Mouse (Mus musculus) kidney, embryonic 16.5 days (tissue): ENCODE data around the gene Abi3bp. TPM values are rescaled to one million over a fixed set of nuclear protein-coding genes. Genes with fewer than 3 reads are reported as not detected.
A peak's percentile ranks its signal among the peaks of the same experiment; 100 is the strongest.

Experiments
- ATAC-seq: fragments of 200-750 bp; cut with Nextera tagmentation; 2 replicates; pipeline ENCODE4 v1.8.0; 2017; ENCODE audit warnings: moderate TSS enrichment; ENCODE audit not compliant: low FRiP score, low TSS enrichment
- H3K27ac ChIP-seq: fragments of 300-500 bp; sonication (generic); 2 replicates; pipeline ENCODE4 v1.5.1; 2014; ENCODE audit warnings: low read length
- H3K27me3 ChIP-seq: fragments of 300-500 bp; sonication (generic); 2 replicates; pipeline ENCODE4 v1.6.1; 2014; ENCODE audit warnings: low read length, control low read depth, mixed read lengths; ENCODE audit not compliant: insufficient read depth
- H3K36me3 ChIP-seq: fragments of 300-500 bp; sonication (generic); 2 replicates; pipeline ENCODE4 v1.6.1; 2014; ENCODE audit warnings: low read length, control low read depth, mixed read lengths; ENCODE audit not compliant: insufficient read depth
- H3K4me1 ChIP-seq: fragments of 300-500 bp; sonication (generic); 2 replicates; pipeline ENCODE4 v1.6.1; 2014; ENCODE audit warnings: low read length, control low read depth, mixed read lengths; ENCODE audit not compliant: insufficient read depth
- H3K4me2 ChIP-seq: fragments of 300-500 bp; sonication (generic); replicated peaks from 2 replicates; pipeline ENCODE4 v1.6.1; 2014; ENCODE audit warnings: low read depth, low read length
- H3K4me3 ChIP-seq: fragments of 300-500 bp; sonication (generic); 2 replicates; pipeline ENCODE4 v1.5.1; 2014; ENCODE audit warnings: mild to moderate bottlenecking, low read length
- H3K9ac ChIP-seq: fragments of 300-500 bp; sonication (generic); replicated peaks from 2 replicates; pipeline ENCODE4 v1.6.1; 2014; ENCODE audit warnings: low read length
- H3K9me3 ChIP-seq: fragments of 300-500 bp; sonication (generic); 2 replicates; pipeline ENCODE4 v1.6.1; 2016; ENCODE audit warnings: low read length, control low read depth
- WGBS: fragments of 180-500 bp; shearing (Covaris S2); extraction: QIAGEN DNeasy Blood & Tissue Kit; methylation state at CpG from one replicate; pipeline ENCODE4 v1.1.7; 2014; 5-methylcytosine and 5-hydroxymethylcytosine counted together
- polyA plus RNA-seq: library from polyadenylated mRNA; unstranded; fragments of >200 nt; fragmentation: Nextera tagmentation; extraction: Ambion mirVana; gene quantifications from 2 replicates; pipeline ENCODE4 v1.2.1, GENCODE M21; 2015

Gene Abi3bp
- 3.8 and 4.2 TPM in 2 replicates for polyA plus RNA-seq

GRCm38 (mm10) chr16:56477677-56478574 is at the start of gene Abi3bp:
Gene Abi3bp, plus strand, starts transcription at chr16:56477878.
- WGBS, result 6% methylated on average over 11 of the region's 11 CpGs
- peak within 1 kb of the TSS; percentile 13; the same call in 1 of the 2 replicates for H3K27ac ChIP-seq
- H3K4me2 ChIP-seq, result peak within 1 kb of the TSS; percentile 57
- H3K4me1 ChIP-seq, result peaks cover 9% of the 10 kb centered on the region
- no peaks in the 10 kb centered on the region for H3K9me3 ChIP-seq
- peak; percentile 93 for ATAC-seq
- H3K9ac ChIP-seq, result peak within 1 kb of the TSS; percentile 6; the same call in 1 of the 2 replicates
- peak within 1 kb of the TSS; percentile 44 for H3K4me3 ChIP-seq
- H3K27me3 ChIP-seq, result no peaks in the 10 kb centered on the region
- H3K36me3 ChIP-seq, result no peaks in the 10 kb centered on the region

GRCm38 (mm10) chr16:56435293-56436185 is 42.1 kb upstream of the Abi3bp start:
- no peaks in the 10 kb centered on the region for H3K9me3 ChIP-seq
- no peak overlapping the region for H3K4me3 ChIP-seq
- H3K27me3 ChIP-seq, result no peaks in the 10 kb centered on the region
- ATAC-seq, result no peak
- no peak overlapping the region for H3K9ac ChIP-seq
- no peaks in the 10 kb centered on the region for H3K36me3 ChIP-seq
- WGBS, result 80% methylated on average over 4 of the region's 4 CpGs
- H3K27ac ChIP-seq, result no peak overlapping the region
- H3K4me1 ChIP-seq, result no peaks in the 10 kb centered on the region
- no peak overlapping the region for H3K4me2 ChIP-seq

DNA sequence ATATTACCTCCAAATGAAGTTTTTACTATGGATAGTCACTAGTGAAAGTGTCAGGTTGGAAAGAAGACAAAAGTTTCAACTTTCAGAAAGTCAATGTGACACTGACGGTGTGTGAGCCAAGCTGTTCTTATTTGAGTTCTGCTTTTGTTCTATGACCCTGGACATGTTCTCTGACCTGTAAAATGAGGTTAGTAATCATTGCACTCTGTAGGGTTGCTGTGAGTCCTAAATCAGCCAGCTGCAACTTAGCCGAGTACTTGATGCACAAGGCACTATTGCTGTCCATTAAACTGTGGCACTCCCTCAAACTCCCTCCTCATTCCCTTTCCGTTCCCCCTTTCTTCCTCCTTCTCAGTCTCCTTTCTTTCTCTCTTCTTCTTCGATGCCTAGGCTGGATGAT is 37.4 kb upstream of the Abi3bp start:
- ATAC-seq, result peak; percentile 84
- no peaks in the 10 kb centered on the region for H3K4me1 ChIP-seq
- no peaks in the 10 kb centered on the region for H3K9me3 ChIP-seq
- no peaks in the 10 kb centered on the region for H3K27me3 ChIP-seq
- H3K4me2 ChIP-seq, result no peak overlapping the region
- H3K4me3 ChIP-seq, result no peak overlapping the region
- no peak overlapping the region for H3K27ac ChIP-seq
- whole genome bisulfite sequencing, result 29% methylated on average over 4 of the region's 4 CpGs
- no peaks in the 10 kb centered on the region for H3K36me3 ChIP-seq
- no peak overlapping the region for H3K9ac ChIP-seq

DNA sequence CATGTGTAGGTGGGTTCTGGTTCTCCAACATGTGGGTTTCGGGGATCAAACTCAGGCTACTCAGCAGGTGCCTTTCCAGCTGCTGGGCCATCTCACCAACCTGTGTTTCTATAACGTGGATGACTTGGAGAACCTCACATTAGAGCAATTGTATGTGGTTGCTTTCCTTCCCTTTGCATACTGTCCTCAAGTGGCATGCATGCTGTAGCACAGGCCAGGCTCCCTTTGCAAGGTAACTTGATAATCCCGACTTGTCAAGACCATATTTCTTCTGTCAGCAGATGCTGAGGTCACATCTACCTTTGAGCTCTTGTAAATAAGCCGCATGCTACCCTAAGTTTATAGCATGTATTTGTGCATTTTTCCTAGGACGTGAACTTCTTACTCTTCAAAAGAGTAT is 36.6 kb upstream of the Abi3bp start:
- Histone ChIP-seq H3K27ac (no peak overlapping the region), H3K4me1 (no peaks in the 10 kb centered on the region), H3K27me3 (no peaks in the 10 kb centered on the region), H3K9ac (no peak overlapping the region), H3K4me3 (no peak overlapping the region), H3K36me3 (no peaks in the 10 kb centered on the region), H3K4me2 (no peak overlapping the region), H3K9me3 (no peaks in the 10 kb centered on the region)
- 0 out of 2 replicates have a peak, but pooled peaks have one; percentile 57 for ATAC-seq
- 49% methylated on average over 5 of the region's 5 CpGs for WGBS

GRCm38 (mm10) chr16:56441658-56442344 is 35.9 kb upstream of the Abi3bp start:
- H3K4me3 ChIP-seq, result no peak overlapping the region
- H3K9me3 ChIP-seq, result no peaks in the 10 kb centered on the region
- no peak; the same call in 1 of the 2 replicates for ATAC-seq
- 25% methylated on average over 7 of the region's 7 CpGs for WGBS
- no peaks in the 10 kb centered on the region for H3K4me1 ChIP-seq
- H3K9ac ChIP-seq, result no peak overlapping the region
- no peak overlapping the region for H3K27ac ChIP-seq
- no peak overlapping the region for H3K4me2 ChIP-seq
- no peaks in the 10 kb centered on the region for H3K27me3 ChIP-seq
- no peaks in the 10 kb centered on the region for H3K36me3 ChIP-seq

DNA sequence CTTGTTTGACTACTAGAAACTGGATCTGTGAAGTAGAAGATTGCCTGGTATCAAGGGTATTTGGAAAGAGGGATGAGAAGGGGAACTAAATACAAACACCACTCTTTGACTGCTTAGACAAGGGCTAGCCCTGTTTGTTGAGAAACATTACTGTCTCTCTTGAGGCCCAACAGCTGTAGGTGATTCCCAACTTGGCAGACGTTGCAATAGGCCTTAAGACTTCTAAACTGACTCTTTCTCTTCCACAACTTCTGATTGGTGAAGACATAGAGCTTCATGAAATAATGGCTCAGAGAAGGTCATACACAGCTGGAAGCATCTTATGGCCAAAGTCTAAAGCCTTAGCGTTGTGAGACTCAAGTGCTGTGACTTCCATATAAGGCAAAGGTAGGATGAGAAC is 26.2 kb upstream of the Abi3bp start:
- H3K9me3 ChIP-seq, result peaks cover 7% of the 10 kb centered on the region
- no peak overlapping the region for H3K9ac ChIP-seq
- H3K4me3 ChIP-seq, result no peak overlapping the region
- H3K36me3 ChIP-seq, result no peaks in the 10 kb centered on the region
- ATAC-seq, result no peak
- WGBS, result 67% methylated on average over 2 of the region's 2 CpGs
- H3K4me2 ChIP-seq, result no peak overlapping the region
- no peak overlapping the region for H3K27ac ChIP-seq
- no peaks in the 10 kb centered on the region for H3K4me1 ChIP-seq
- H3K27me3 ChIP-seq, result no peaks in the 10 kb centered on the region

DNA sequence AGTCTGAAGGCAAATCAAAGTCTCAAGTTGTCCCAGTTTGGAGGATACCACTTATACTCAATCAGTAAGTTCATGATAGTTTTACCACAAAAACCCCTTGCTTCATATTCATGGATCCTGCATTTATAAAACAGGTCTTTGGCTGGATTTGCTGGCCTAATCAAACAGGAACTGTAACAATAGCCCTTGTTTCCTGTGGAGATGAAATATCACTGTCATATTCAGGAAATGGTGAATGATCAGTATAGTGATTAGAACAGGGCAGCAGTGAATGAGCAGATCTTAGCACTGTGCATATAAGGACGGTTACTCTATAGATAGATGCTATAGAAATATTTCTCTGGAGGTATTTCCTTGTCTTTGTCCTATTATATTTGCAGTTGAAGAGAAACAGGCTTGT is 25.8 kb upstream of the Abi3bp start:
- WGBS, result 74% methylated on average over 1 of the region's 1 CpGs
- H3K36me3 ChIP-seq, result no peaks in the 10 kb centered on the region
- peaks cover 7% of the 10 kb centered on the region for H3K9me3 ChIP-seq
- ATAC-seq, result no peak
- H3K4me2 ChIP-seq, result no peak overlapping the region
- H3K4me1 ChIP-seq, result no peaks in the 10 kb centered on the region
- H3K27ac ChIP-seq, result no peak overlapping the region
- H3K4me3 ChIP-seq, result no peak overlapping the region
- no peaks in the 10 kb centered on the region for H3K27me3 ChIP-seq
- no peak overlapping the region for H3K9ac ChIP-seq

DNA sequence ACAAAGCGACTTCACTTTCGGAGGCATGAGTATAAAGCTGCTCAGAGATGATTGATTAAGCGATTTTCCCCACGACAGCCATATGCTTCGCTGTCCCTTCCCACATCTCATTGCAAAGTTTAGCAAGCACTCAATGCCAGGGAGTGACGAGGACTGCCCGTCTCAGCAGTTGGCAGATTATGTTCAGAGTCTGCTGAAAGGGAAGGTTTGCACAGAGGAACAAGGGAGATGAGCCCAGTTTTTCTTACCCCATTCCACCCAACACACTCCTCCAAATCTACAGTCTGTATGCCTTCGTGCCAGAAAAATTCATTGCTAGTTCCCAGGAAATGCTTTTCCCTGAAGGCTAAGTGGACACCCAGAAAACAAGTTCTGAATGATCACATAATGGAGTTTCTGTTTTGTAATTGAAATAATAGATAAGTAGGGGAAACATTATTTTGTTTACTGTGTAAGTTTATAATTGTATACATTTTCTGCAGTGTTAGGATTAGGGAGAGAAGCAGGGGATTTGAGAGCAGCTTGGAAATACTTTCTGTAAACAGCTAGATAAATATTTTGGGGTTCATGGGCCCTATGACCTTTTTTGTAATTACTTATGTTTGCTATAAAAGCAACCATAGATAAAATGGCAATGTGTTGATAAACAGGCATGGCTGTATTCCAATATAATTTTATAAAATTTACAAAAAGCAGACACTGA is 19.5 kb upstream of the Abi3bp start:
- no peak overlapping the region for H3K27ac ChIP-seq
- H3K4me1 ChIP-seq, result no peaks in the 10 kb centered on the region
- H3K4me3 ChIP-seq, result no peak overlapping the region
- 72% methylated on average over 8 of the region's 8 CpGs for WGBS
- no peaks in the 10 kb centered on the region for H3K27me3 ChIP-seq
- H3K36me3 ChIP-seq, result no peaks in the 10 kb centered on the region
- no peak overlapping the region for H3K4me2 ChIP-seq
- no peak for ATAC-seq
- H3K9ac ChIP-seq, result no peak overlapping the region
- H3K9me3 ChIP-seq, result no peaks in the 10 kb centered on the region

DNA sequence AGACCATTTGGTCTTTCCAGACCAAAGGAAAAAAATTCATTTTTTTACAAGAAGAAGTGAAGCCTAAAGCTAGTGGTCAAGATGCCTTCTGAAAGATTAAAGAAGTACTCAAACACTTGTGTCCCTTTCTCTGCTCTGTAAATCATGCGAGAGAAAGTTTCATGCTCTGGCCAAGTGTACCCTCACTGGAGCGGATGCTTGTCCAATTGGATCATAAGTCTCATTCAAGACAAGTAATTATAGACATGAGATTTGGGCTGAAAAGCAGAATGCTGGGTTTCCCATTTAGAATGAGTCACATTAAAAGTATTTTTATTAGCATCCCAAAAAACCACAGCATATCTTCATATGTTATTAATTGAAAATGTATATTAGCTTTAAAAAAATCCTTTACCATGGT is 4.5 kb upstream of the Abi3bp start:
- ATAC-seq, result no peak
- Histone ChIP-seq H3K4me2 (no peak overlapping the region), H3K9ac (no peak overlapping the region), H3K4me1 (peaks cover 4% of the 10 kb centered on the region), H3K4me3 (no peak overlapping the region), H3K27me3 (no peaks in the 10 kb centered on the region), H3K27ac (no peak overlapping the region), H3K9me3 (no peaks in the 10 kb centered on the region), H3K36me3 (no peaks in the 10 kb centered on the region)
- WGBS, result 91% methylated on average over 2 of the region's 2 CpGs
